Mouse (Mus musculus) liver, postnatal 0 days (tissue): ENCODE measurements around the gene 2010111I01Rik. TPM values are rescaled to one million over a fixed set of nuclear protein-coding genes. Genes with fewer than 3 reads are reported as not detected.
"Not testable (repeated sequence)": the region's sequence is repeated elsewhere in the genome, so short reads cannot be mapped to it uniquely, and the experiment has no call there.

Source experiments
- ATAC-seq: fragments of 200-750 bp; cut with Nextera tagmentation; 2 replicates; pipeline ENCODE4 v1.8.0; 2017; ENCODE audit warnings: mild to moderate bottlenecking, moderate library complexity
- DNase-seq: peaks from one replicate; pipeline ENCODE4 v3.0.0-alpha.2; 2016
- H3K27ac ChIP-seq: fragments of 300-500 bp; sonication (generic); 2 replicates; pipeline ENCODE4 v1.5.1; 2014; ENCODE audit warnings: antibody characterized with exemption, moderate library complexity, mild to moderate bottlenecking, low read depth
- H3K27me3 ChIP-seq: fragments of 300-500 bp; sonication (generic); 2 replicates; pipeline ENCODE4 v1.6.1; 2014; ENCODE audit warnings: low read length, control low read depth, mixed read lengths; ENCODE audit not compliant: insufficient read depth
- H3K36me3 ChIP-seq: fragments of 300-500 bp; sonication (generic); replicated peaks from 2 replicates; pipeline ENCODE4 v1.6.1; 2014; ENCODE audit warnings: mild to moderate bottlenecking, control low read depth, low read length, moderate library complexity, mixed read lengths; ENCODE audit not compliant: insufficient read depth
- H3K4me1 ChIP-seq: fragments of 300-500 bp; sonication (generic); 2 replicates; pipeline ENCODE4 v1.6.1; 2014; ENCODE audit warnings: antibody characterized with exemption, mild to moderate bottlenecking, control low read depth; ENCODE audit not compliant: insufficient read depth
- H3K4me2 ChIP-seq: fragments of 300-500 bp; sonication (generic); 2 replicates; pipeline ENCODE4 v1.6.1; 2014; ENCODE audit warnings: low read depth, mild to moderate bottlenecking, low read length, moderate library complexity, mixed read lengths
- H3K4me3 ChIP-seq: fragments of 300-500 bp; sonication (generic); 2 replicates; pipeline ENCODE4 v1.5.1; 2014; ENCODE audit warnings: low read depth, low read length
- H3K9ac ChIP-seq: fragments of 300-500 bp; sonication (generic); replicated peaks from 2 replicates; pipeline ENCODE4 v1.6.1; 2014; ENCODE audit warnings: mild to moderate bottlenecking, moderate library complexity
- H3K9me3 ChIP-seq: fragments of 300-500 bp; sonication (generic); 2 replicates; pipeline ENCODE4 v1.6.1; 2016; ENCODE audit warnings: mild to moderate bottlenecking, control low read depth, low read length, mixed read lengths
- CTCF ChIP-seq: sonication (generic); IDR thresholded peaks from 2 replicates; pipeline ENCODE4 v1.5.1; 2016; ENCODE audit warnings: antibody characterized with exemption, low read depth
- EP300 ChIP-seq: IDR thresholded peaks from 2 replicates; pipeline ENCODE4 v1.6.1; 2016; ENCODE audit warnings: antibody characterized with exemption, low read depth, mild to moderate bottlenecking
- WGBS: fragments of 180-500 bp; shearing (Covaris S2); extraction: QIAGEN DNeasy Blood & Tissue Kit; methylation state at CpG from one replicate; pipeline ENCODE4 v1.1.7; 2014; ENCODE audit not compliant: insufficient replicate concordance; 5-methylcytosine and 5-hydroxymethylcytosine counted together
- polyA plus RNA-seq: library from polyadenylated mRNA; unstranded; fragments of >200 nt; fragmentation: Nextera tagmentation; extraction: Ambion mirVana; gene quantifications from 2 replicates; pipeline ENCODE4 v1.2.1, GENCODE M21; 2015

The 2010111I01Rik gene
- polyA plus RNA-seq, 1 experiment from 2014 or later = 22.9 TPM

GRCm38 (mm10) chr13:63075331-63075855, 110.7 kb downstream of the 2010111I01Rik start:
- no peak for TF ChIP-seq CTCF
- no peak for TF ChIP-seq EP300
- no peaks in the 10 kb centered on the region for H3K36me3 ChIP-seq
- no peaks in the 10 kb centered on the region for H3K27me3 ChIP-seq
- H3K27ac ChIP-seq = no peak overlapping the region
- DNase-seq = no peak
- WGBS = 88% methylated on average over 2 of the region's 2 CpGs
- ATAC-seq = no peak
- no peak overlapping the region for H3K9ac ChIP-seq
- no peaks in the 10 kb centered on the region for H3K9me3 ChIP-seq
- no peak overlapping the region for H3K4me2 ChIP-seq
- peaks cover 3% of the 10 kb centered on the region; the same call in 1 of the 2 replicates for H3K4me1 ChIP-seq
- H3K4me3 ChIP-seq = no peak overlapping the region

GRCm38 (mm10) chr13:63080191-63080590, 115.5 kb downstream of the 2010111I01Rik start:
- DNase-seq (no peak), ATAC-seq (no peak)
- Histone ChIP-seq H3K4me3 (no peak overlapping the region), H3K9me3 (no peaks in the 10 kb centered on the region), H3K27me3 (no peaks in the 10 kb centered on the region), H3K9ac (no peak overlapping the region), H3K27ac (no peak overlapping the region), H3K4me1 (no peaks in the 10 kb centered on the region), H3K4me2 (no peak overlapping the region), H3K36me3 (no peaks in the 10 kb centered on the region)
- no peak for TF ChIP-seq CTCF
- TF ChIP-seq EP300 = no peak
- 72% methylated on average over 4 of the region's 4 CpGs for WGBS

- H3K9ac ChIP-seq = no peak overlapping the region
- H3K36me3 ChIP-seq = no peaks in the 10 kb centered on the region
- no peak overlapping the region for H3K4me2 ChIP-seq
- WGBS = 76% methylated on average over 2 of the region's 2 CpGs
- no peaks in the 10 kb centered on the region for H3K27me3 ChIP-seq
- H3K4me3 ChIP-seq = no peak overlapping the region
- H3K4me1 ChIP-seq = no peaks in the 10 kb centered on the region
- TF ChIP-seq EP300 = no peak
- TF ChIP-seq CTCF = no peak
- no peak overlapping the region for H3K27ac ChIP-seq
- DNase-seq (no peak), ATAC-seq (no peak)
- H3K9me3 ChIP-seq = no peaks in the 10 kb centered on the region
Observed at GRCm38 (mm10) chr13:63080823-63081222, 116.1 kb downstream of the 2010111I01Rik start.

GRCm38 (mm10) chr13:63082555-63083136, 118.0 kb downstream of the 2010111I01Rik start:
- no peaks in the 10 kb centered on the region for H3K4me1 ChIP-seq
- 59% methylated on average over 5 of the region's 5 CpGs for WGBS
- no peak overlapping the region for H3K27ac ChIP-seq
- H3K36me3 ChIP-seq = no peaks in the 10 kb centered on the region
- ATAC-seq (no peak), DNase-seq (no peak)
- no peaks in the 10 kb centered on the region for H3K9me3 ChIP-seq
- TF ChIP-seq CTCF = no peak
- TF ChIP-seq EP300 = no peak
- no peak overlapping the region for H3K9ac ChIP-seq
- H3K27me3 ChIP-seq = no peaks in the 10 kb centered on the region
- H3K4me3 ChIP-seq = no peak overlapping the region
- H3K4me2 ChIP-seq = no peak overlapping the region

- H3K27ac ChIP-seq, DNase-seq, H3K4me3 ChIP-seq, H3K4me1 ChIP-seq, H3K9ac ChIP-seq, H3K36me3 ChIP-seq, H3K9me3 ChIP-seq, ATAC-seq, H3K4me2 ChIP-seq, H3K27me3 ChIP-seq: not testable (repeated sequence)
- WGBS = 85% methylated on average over 7 of the region's 7 CpGs
Observed at GRCm38 (mm10) chr13:63083139-63083538, 118.4 kb downstream of the 2010111I01Rik start.

- TF ChIP-seq CTCF (no peak), EP300 (no peak)
- DNase-seq (no peak), ATAC-seq (no peak)
- Histone ChIP-seq H3K9ac (no peak overlapping the region), H3K4me3 (no peak overlapping the region), H3K4me2 (no peak overlapping the region), H3K9me3 (no peaks in the 10 kb centered on the region), H3K27ac (no peak overlapping the region), H3K4me1 (no peaks in the 10 kb centered on the region), H3K36me3 (no peaks in the 10 kb centered on the region), H3K27me3 (no peaks in the 10 kb centered on the region)
- 70% methylated on average over 8 of the region's 8 CpGs for WGBS
Observed at GRCm38 (mm10) chr13:63083663-63084062, 119.0 kb downstream of the 2010111I01Rik start.
